Mouse (Mus musculus): ENCODE results near the gene Hsd17b12.
A peak's percentile ranks its signal among the peaks of the same experiment; 100 is the strongest.

Hsd17b12 gene

GRCm38 (mm10) chr2:94069482-94069881, 88.3 kb downstream of the Hsd17b12 start:
- no peak for DNase-seq (ENCODE audit: low spot score in 2 of 2)

- no peak for DNase-seq (ENCODE audit: low spot score in 2 of 2)
Observed at GRCm38 (mm10) chr2:94066540-94067135, 91.1 kb downstream of the Hsd17b12 start.

- no peak for DNase-seq (ENCODE audit: low spot score in 2 of 2)
Observed at GRCm38 (mm10) chr2:94066120-94066519, 91.6 kb downstream of the Hsd17b12 start.

- no peak for DNase-seq (ENCODE audit: low spot score in 2 of 2)
Observed at GRCm38 (mm10) chr2:94062791-94063190, 95.0 kb downstream of the Hsd17b12 start.

- peak in 1 of 2 experiments; percentile 31 for DNase-seq (ENCODE audit: low spot score in 2 of 2)
Observed at GRCm38 (mm10) chr2:94059459-94059858, 98.3 kb downstream of the Hsd17b12 start.

- DNase-seq (ENCODE audit: low spot score in 2 of 2), result peak in 1 of 2 experiments; percentile 22
Observed at GRCm38 (mm10) chr2:94054813-94055212, 103.0 kb downstream of the Hsd17b12 start.

GRCm38 (mm10) chr2:94051952-94052351, 105.8 kb downstream of the Hsd17b12 start:
- DNase-seq (ENCODE audit: low spot score in 2 of 2), result no peak

- DNase-seq (ENCODE audit: low spot score in 2 of 2), result no peak
Observed at GRCm38 (mm10) chr2:94050901-94051300, 106.9 kb downstream of the Hsd17b12 start.

GRCm38 (mm10) chr2:94049471-94050176, 108.1 kb downstream of the Hsd17b12 start:
- no peak for DNase-seq (ENCODE audit: low spot score in 2 of 2)

- no peak for DNase-seq (ENCODE audit: low spot score in 2 of 2)
Observed at GRCm38 (mm10) chr2:94048733-94049470, 108.9 kb downstream of the Hsd17b12 start.

GRCm38 (mm10) chr2:94048271-94048670, 109.5 kb downstream of the Hsd17b12 start:
- DNase-seq (ENCODE audit: low spot score in 2 of 2), result no peak

- no peak for DNase-seq (ENCODE audit: low spot score in 2 of 2)
Observed at GRCm38 (mm10) chr2:94045411-94046090, 112.2 kb downstream of the Hsd17b12 start.

GRCm38 (mm10) chr2:94044174-94044573, 113.6 kb downstream of the Hsd17b12 start:
- DNase-seq (ENCODE audit: low spot score in 2 of 2), result no peak

- peak; percentile 24 to 33 for DNase-seq (ENCODE audit: low spot score in 2 of 2)
Observed at GRCm38 (mm10) chr2:94043662-94044061, 114.1 kb downstream of the Hsd17b12 start.

- no peak for DNase-seq (ENCODE audit: low spot score in 2 of 2)
Observed at GRCm38 (mm10) chr2:94042461-94042860, 115.3 kb downstream of the Hsd17b12 start.

GRCm38 (mm10) chr2:94040391-94041125, 117.2 kb downstream of the Hsd17b12 start:
- no peak for DNase-seq (ENCODE audit: low spot score in 2 of 2)

- DNase-seq (ENCODE audit: low spot score in 2 of 2), result peak; percentile 48 to 78
Observed at GRCm38 (mm10) chr2:94035428-94036331, 122.1 kb downstream of the Hsd17b12 start.

- no peak for DNase-seq (ENCODE audit: low spot score in 2 of 2)
Observed at GRCm38 (mm10) chr2:94030602-94031001, 127.2 kb downstream of the Hsd17b12 start.

- no peak for DNase-seq (ENCODE audit: low spot score in 2 of 2)
Observed at GRCm38 (mm10) chr2:94024637-94025036, 133.1 kb downstream of the Hsd17b12 start.

Measured in frontal cortex, postnatal 10 days (tissue).